In the genomic region with DNA sequence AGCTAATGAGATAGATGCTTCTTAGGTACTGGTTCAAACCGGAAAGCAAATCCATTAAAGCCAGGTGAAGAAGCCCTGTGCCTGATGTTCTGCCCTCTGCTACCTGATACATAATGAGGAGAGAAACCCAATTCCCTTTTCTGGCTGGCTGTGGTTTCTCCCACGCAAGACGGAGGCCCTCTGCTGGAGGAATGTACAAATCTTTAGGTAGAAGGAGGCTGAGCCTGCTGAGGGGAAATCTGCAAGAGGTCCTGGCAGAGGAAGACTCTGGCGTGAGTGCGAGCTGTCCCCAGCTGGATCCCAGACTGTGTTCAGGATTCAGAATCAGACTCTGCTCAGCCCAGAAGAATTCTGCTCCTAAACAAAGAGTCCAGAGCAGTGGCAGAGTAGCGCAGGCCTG, we compare ENCODE assay signal across 8 mouse cellular contexts.
DNase-seq lines count a peak whose midpoint lies in the region; ATAC-seq and TF ChIP-seq lines count a peak whose summit lies in the region.

No protein-coding gene starts in this region.

- no peak overlapping the region for H3K9ac ChIP-seq in heart, embryonic 11.5 days (ENCODE audit: low read depth, low read length)
- no peak overlapping the region for H3K9ac ChIP-seq in intestine, postnatal 0 days (ENCODE audit: low read depth, low read length)
- H3K9ac ChIP-seq in stomach, postnatal 0 days (ENCODE audit: low read length) = no peak overlapping the region

- H3K4me1 ChIP-seq in heart, embryonic 11.5 days (ENCODE audit: control insufficient read depth, insufficient read depth, low read length) = peaks cover 10% of the 10 kb centered on the region
- peaks cover 5% of the 10 kb centered on the region for H3K4me1 ChIP-seq in embryonic fibroblast, embryonic 13.5 days (ENCODE audit: control insufficient read depth, insufficient read depth, low read length)
- no peaks in the 10 kb centered on the region for H3K4me1 ChIP-seq in intestine, postnatal 0 days (replicated peaks; ENCODE audit: control insufficient read depth, insufficient read depth, low read length)
- 0 out of 2 replicates have a peak, but pooled peaks cover 2% of the 10 kb centered on the region for H3K4me1 ChIP-seq in stomach, postnatal 0 days (replicated peaks; ENCODE audit: control insufficient read depth, insufficient read depth)

- H3K4me3 ChIP-seq in heart, embryonic 11.5 days (ENCODE audit: low read depth, low read length) = no peak overlapping the region
- H3K4me3 ChIP-seq in embryonic fibroblast, embryonic 13.5 days (ENCODE audit: insufficient read depth, low read length) = no peak overlapping the region
- no peak overlapping the region for H3K4me3 ChIP-seq in intestine, postnatal 0 days (ENCODE audit: low read depth, low read length)
- no peak overlapping the region for H3K4me3 ChIP-seq in stomach, postnatal 0 days (ENCODE audit: low read depth, low read length)

- H3K27me3 ChIP-seq in heart, embryonic 11.5 days (ENCODE audit: control insufficient read depth, insufficient read depth, low read length) = no peaks in the 10 kb centered on the region
- no peaks in the 10 kb centered on the region for H3K27me3 ChIP-seq in intestine, postnatal 0 days (replicated peaks; ENCODE audit: control insufficient read depth, insufficient read depth, low read length)
- no peaks in the 10 kb centered on the region for H3K27me3 ChIP-seq in stomach, postnatal 0 days (ENCODE audit: control insufficient read depth, insufficient read depth, low read length)

- 69% methylated on average over 6 of the region's 6 CpGs for WGBS in heart, embryonic 11.5 days (ENCODE audit: insufficient replicate concordance)
- 68% methylated on average over 6 of the region's 6 CpGs for WGBS in intestine, postnatal 0 days
- 58% methylated on average over 6 of the region's 6 CpGs for WGBS in stomach, postnatal 0 days

- no peak overlapping the region for H3K4me2 ChIP-seq in heart, embryonic 11.5 days
- no peak overlapping the region for H3K4me2 ChIP-seq in intestine, postnatal 0 days (replicated peaks; ENCODE audit: low read depth)
- no peak overlapping the region for H3K4me2 ChIP-seq in stomach, postnatal 0 days (replicated peaks; ENCODE audit: low read depth)

- 0 out of 2 replicates have a peak, but pooled peaks have one; percentile 17 for TF ChIP-seq CTCF in embryonic fibroblast, embryonic 13.5 days (IDR thresholded peaks at IDR 0.05; ENCODE audit: borderline replicate concordance, insufficient read depth, low read length)
- TF ChIP-seq CTCF in intestine, postnatal 0 days (IDR thresholded peaks at IDR 0.05; ENCODE audit: low read depth) = peak; percentile 77
- TF ChIP-seq CTCF in stomach, postnatal 0 days (IDR thresholded peaks at IDR 0.05; ENCODE audit: low read depth) = peak; percentile 80

- no peak overlapping the region for H3K27ac ChIP-seq in heart, embryonic 11.5 days (ENCODE audit: low read depth, low read length)
- H3K27ac ChIP-seq in embryonic fibroblast, embryonic 13.5 days (ENCODE audit: insufficient read depth, low read length) = no peak overlapping the region
- H3K27ac ChIP-seq in intestine, postnatal 0 days (ENCODE audit: low read depth, low read length) = no peak overlapping the region
- H3K27ac ChIP-seq in stomach, postnatal 0 days (replicated peaks) = no peak overlapping the region

- ATAC-seq in heart, embryonic 11.5 days (replicated peaks; ENCODE audit: insufficient number of reproducible peaks, low FRiP score, low TSS enrichment) = no peak
- no peak for ATAC-seq in intestine, postnatal 0 days
- ATAC-seq in megakaryocyte progenitor cell, adult 5-6 weeks (replicated peaks; ENCODE audit: poor library complexity) = peak; percentile 79
- no peak for ATAC-seq in stomach, postnatal 0 days (ENCODE audit: low FRiP score, low TSS enrichment)

- no peak for TF ChIP-seq POLR2A in embryonic fibroblast, embryonic 13.5 days (IDR thresholded peaks at IDR 0.05; ENCODE audit: low read depth, low read length)

- H3K36me3 ChIP-seq in heart, embryonic 11.5 days (ENCODE audit: control insufficient read depth, insufficient read depth, low read length) = no peaks in the 10 kb centered on the region
- no peaks in the 10 kb centered on the region for H3K36me3 ChIP-seq in intestine, postnatal 0 days (ENCODE audit: control insufficient read depth, insufficient read depth)
- no peaks in the 10 kb centered on the region for H3K36me3 ChIP-seq in stomach, postnatal 0 days (ENCODE audit: control insufficient read depth, insufficient read depth, low read length)

- peak; percentile 89 for DNase-seq in heart, adult 11 months
- DNase-seq in 416B (ENCODE audit: low read depth) = peak; percentile 74
- peak; percentile 94 for DNase-seq in brain, adult 2 months (ENCODE audit: low read depth, low spot score)
- peak; percentile 50 for DNase-seq in stomach, postnatal 0 days (ENCODE audit: low spot score)

- TF ChIP-seq EP300 in stomach, postnatal 0 days (optimal IDR thresholded peaks at IDR 0.05) = no peak

- H3K9me3 ChIP-seq in heart, embryonic 11.5 days (replicated peaks; ENCODE audit: control insufficient read depth, low read length) = no peaks in the 10 kb centered on the region
- H3K9me3 ChIP-seq in intestine, postnatal 0 days (ENCODE audit: control insufficient read depth) = no peaks in the 10 kb centered on the region
- H3K9me3 ChIP-seq in stomach, postnatal 0 days (ENCODE audit: control insufficient read depth, low read length) = no peaks in the 10 kb centered on the region

Comparison
In these comparisons a context has a peak if more than half of its experiments do, and no peak if none do; other contexts are left out.
1. CTCF ChIP-seq: peak in every context shown above with its lines; median percentile 80 in stomach, postnatal 0 days; 77 in intestine, postnatal 0 days; 17 in embryonic fibroblast, embryonic 13.5 days.